Mouse (Mus musculus): ENCODE measurements around the gene Klhl25. TPM values are rescaled to one million over a fixed set of nuclear protein-coding genes. Genes with fewer than 3 reads are reported as not detected.
A peak's percentile ranks its signal among the peaks of the same experiment; 100 is the strongest.
"Not testable (repeated sequence)": the region's sequence is repeated elsewhere in the genome, so short reads cannot be mapped to it uniquely, and the experiment has no call there.

Klhl25 gene
- 10 to 100 TPM; 21.0 to 22.4 TPM for total RNA-seq (2021)
- long read RNA-seq, experiment 1, transcript Klhl25-202 (3 exons, 3,403 nt) = major isoform, 25 of 55 reads
- long read RNA-seq, experiment 1, transcript Klhl25-201 (3 exons, 3,385 nt) = minor isoform, 8 of 55 reads
- long read RNA-seq, experiment 1, partial matches to known transcripts = 14 of 55 reads
- long read RNA-seq, experiment 1, other reads (novel, unspliced or antisense) = 2 of 55 reads
- long read RNA-seq, experiment 2, transcript Klhl25-202 (3 exons, 3,403 nt) = major isoform, 17 of 31 reads
- long read RNA-seq, experiment 2, transcript Klhl25-201 (3 exons, 3,385 nt) = minor isoform, 5 of 31 reads
- long read RNA-seq, experiment 2, partial matches to known transcripts = 3 of 31 reads
- long read RNA-seq, experiment 2, other reads (novel, unspliced or antisense) = 5 of 31 reads

DNA sequence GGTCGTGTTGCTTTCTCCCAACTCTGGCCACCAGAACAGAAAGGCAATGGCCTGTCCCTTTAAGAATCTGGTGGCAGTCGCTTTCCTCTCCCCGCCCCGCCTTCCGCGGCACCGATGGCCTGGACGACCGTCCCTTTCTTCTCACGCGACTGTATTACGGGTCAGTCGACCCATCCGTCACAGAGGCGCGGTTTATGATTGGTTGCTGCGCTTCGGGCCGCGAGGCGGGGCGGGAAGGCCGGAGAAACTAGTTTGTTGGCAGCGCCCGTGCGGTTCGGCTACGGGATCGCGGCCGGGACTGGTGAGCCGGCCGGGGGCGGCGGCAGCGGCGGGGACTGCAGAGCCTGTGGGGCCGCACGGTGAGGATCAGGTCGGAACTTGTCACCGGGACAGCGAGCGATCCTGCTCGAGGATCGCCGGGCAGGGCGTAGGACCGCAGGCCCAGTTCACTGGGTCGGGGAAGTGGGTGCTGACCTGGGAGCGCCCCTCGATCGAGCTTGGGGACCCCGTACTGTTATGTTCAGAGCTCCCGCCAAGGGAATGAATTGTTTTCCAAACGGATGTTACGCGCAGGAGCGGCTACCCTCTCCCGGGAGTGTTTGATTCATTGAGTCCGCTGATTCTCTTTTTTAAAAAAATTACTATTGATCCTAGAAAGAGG is at the start of gene Klhl25:
Gene Klhl25, plus strand, starts transcription at position 196 of the 661 bp plus-strand sequence.
- DNase-seq = peak; percentile 98

DNA sequence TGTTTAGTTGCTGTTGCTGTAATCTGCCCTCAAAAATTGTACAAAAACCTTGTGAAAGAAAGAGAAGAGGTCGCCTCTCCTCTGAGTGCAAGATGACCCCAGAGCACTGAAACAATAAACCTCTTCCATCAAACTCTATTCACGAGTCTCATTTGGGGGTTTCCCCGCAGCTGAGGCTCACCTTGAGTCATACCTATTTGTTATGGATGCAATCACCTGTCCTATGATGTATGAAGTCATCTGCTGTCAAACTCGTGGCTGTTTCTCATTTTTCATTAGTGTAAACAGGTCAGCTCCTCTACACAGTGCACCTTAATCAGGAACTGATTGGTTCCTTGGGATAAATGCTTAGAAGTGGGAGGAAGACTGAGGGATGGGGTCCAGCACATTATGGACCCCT is 47.6 kb upstream of the Klhl25 start:
- no peak for DNase-seq

DNA sequence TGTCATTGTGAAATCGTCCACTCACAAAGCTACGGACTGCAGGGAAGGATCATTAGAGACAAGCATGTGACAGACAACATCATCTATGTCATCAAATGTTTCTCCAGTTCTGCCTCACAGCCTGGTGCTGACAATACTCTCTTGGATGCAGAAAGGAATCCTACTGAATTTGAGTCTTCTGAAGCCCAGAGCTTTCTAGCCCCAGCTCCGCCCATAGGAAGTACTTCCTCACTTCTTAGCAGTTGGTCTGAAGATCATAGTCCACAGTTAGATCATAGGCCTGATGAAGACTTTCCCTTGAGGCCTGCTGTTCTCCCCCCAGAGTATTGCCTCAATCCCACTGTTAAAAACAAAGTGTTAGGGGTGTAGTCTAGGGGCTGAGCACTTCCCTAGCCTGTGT is 47.1 kb upstream of the Klhl25 start:
- no peak for DNase-seq

DNA sequence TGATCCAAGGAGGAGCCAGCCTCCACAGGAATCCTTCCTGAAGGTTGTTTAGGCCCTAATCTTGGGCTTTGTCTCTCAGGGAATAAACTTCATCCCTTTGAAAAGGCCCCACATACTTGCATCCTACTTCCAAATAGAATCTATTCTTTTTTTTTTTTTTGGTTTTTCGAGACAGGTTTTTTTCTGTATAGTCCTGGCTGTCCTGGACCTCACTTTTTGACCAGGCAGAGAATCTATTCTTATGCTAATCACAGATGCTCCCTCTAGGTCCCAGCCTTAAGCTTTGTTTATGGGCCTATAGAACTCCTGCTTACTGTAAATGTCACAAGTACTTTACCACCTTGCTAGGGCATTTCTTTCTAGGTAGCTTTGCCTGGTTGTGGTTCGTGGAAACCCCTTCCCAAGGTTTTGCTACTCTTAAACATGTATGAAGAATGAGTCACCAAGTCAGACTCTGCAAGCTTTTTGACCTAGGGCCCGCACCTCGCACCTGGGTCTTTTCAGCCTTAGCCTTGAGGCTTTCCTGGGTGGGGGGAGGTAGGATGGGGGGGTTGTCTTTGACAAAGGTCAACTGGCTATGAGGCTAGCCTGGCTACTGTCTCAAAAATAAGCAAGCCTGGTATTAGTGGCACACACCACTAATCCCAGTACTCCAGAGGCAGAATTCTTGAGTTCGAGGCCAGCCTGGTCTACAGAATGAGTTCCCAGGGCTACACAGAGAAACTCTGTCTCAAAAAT is 46.3 kb upstream of the Klhl25 start:
- DNase-seq = no peak

GRCm38 (mm10) chr7:75802887-75803286 is 45.2 kb upstream of the Klhl25 start:
- no peak for DNase-seq

DNA sequence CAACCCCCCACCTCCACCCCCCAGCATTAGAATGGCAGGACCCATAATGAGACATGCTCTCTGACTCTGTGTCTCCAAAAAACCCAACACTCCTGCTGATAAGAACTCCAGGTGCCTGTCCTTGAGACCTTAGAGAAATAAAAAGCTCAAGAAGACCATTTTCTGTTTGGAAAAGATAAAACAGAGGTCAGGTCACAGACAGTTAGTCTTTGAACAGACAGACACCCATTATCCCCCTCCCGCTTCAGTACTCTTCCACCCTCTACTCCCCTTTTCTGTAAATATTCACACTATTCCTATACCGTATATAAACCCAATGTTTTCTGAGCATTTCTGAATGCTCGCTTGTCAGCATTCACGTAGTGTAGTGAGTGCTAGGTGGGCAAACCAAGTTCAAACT is 41.9 kb upstream of the Klhl25 start:
- DNase-seq = no peak

DNA sequence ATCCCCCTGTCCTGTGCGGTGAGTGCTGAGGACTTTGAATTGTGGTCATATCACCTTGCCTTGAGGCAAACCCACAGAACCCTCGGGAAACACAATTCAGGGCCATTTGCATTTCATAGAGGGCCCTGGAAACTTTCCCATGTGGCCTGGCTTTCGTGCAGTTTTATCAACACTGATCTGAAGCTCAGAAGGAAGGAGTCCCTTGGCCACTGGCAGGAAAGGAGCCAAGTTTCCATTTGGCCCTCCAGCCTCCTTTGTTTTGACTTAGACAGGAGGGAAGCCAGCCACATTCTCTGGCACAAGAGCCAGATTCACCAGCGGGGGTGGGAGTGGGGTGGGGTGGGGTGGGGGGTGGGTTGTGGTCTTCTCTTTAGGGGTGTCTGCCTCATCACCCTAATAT is 41.4 kb upstream of the Klhl25 start:
- peak; percentile 73 for DNase-seq

DNA sequence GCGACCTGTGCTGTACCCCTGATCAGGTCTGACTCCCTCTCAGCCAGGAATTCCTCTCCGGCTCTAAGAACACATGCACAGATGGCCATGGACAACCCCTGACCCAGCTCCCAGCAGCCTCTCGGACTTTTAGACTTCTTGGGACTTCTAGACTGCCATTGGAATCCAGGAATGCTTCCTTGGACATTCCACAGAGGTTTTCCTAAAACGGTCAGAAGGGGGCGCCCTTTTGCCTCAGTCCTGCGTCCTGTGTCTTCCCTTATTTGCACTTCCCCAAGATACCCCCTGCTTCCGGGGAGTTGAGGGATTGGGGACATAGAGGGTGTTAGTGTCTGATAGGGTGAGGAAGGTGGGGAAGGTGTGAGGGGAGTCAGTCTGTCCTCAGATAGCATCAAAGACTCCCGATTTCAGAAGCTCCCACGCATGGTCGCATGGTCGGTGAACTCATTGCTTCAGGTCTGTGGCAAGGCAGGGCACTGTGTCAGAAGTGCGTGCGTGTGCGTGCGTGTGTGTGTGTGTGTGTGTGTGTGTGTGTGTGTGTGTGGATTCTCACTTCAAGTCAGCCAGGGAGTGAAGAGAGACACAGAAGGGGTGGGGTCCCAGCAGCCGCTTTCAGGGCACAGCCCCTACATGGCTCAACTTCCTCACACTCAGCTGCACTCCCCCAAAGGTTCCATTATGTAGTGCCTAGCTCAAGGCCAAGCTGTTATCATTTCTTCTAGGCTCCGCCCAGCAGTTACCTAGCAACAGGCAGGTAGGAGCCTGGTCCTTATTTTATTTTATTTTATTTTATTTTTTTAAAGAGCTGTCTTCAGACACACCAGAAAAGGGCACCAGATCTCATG is 40.4 kb upstream of the Klhl25 start:
- peak; percentile 55 for DNase-seq

DNA sequence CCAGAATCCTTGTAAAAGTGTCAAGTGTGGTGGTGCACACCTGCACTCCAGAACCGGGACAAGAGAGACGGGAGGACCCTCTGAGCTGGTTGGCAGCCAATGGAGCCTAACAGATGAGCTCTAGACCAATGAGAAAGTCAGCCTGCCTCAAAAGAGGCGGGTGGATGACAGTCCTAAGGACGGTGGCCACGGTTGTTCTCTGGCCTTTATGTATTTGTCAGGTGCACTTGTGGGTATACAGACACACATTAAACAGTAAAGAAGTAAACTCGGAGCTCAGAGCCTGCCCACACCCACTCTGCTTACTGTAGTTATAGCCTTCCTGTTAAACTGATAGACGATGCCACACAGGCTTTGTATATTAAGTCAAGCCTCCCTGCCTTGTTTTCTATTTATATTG is 27.4 kb upstream of the Klhl25 start:
- DNase-seq = no peak

DNA sequence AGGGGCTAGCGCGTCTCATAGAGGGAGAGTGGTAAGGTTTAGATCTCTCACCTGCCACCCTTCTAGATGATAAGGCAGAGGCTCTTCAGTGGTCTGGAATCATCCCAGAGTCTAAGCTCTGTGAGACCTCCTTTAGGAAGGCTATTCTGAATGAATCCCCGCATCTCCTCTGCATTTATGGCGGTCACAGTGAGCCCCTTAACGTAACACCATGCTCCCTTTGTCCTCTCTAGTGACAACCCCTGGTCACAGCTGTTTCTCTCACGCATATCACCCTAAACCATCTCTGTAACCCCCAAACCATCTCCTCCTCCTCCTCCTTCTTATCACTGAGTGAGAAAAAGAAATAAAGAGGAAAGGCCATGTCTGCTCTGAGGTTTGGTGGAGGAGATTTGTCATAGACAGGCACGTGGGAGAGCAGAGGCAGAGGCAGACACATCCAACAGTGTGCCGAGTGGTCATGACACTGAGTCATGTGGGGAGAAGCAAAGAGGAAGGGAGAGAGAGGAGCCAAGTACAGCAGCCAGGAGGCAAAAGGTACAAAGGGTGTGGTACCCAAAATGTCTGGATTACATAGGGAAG is 25.9 kb upstream of the Klhl25 start:
- DNase-seq = no peak

DNA sequence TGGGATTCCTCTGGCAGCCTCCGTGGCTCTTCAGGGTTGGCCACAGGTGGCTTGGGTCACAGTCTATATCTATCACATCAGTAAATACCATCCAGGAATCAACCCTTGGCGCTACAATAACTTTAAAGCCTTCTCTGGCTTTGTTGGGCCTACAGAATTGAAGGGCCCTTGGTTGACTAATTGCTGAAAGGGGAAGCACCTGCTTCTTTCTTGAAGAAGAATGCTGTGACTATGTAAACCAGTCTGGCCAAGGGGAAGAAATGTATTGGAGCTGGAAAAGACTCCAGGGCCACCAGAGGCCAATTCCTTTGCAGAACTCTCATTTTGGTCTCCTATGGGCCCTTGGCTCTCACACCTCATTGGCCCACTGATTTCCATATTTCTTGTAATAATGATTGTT is 25.0 kb upstream of the Klhl25 start:
- no peak for DNase-seq

DNA sequence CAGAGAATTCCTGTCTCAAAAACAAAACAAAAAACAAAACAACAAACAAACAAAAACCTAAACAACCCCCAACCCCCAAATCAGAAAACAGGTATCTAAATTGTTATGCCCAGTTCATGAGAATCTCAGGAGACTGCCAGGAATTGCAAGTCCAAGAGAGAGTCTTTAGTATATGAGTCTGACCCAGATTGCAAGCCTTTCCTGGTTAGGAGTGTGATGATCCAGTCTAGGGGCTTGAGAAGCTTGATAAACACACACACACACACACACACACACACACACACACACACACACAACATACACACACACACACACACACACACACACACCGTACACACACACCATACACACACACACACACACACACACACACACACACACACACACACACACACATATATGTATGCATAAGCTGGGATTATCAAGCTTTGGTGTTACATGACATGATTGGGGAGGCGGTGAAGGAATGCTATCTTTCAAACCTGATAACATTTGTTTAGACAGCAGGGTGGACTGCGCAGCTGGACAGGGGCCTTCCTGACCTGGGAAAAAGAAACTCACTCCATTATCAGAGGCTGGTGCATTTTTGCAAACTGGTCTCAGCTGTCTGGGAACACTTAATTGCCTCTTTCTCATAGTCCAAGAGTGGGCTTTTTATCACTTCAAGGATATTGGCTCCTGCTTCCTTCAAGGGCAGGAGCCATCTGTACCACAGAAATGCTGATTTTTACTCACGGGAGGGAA is 21.6 kb upstream of the Klhl25 start:
- no peak for DNase-seq

DNA sequence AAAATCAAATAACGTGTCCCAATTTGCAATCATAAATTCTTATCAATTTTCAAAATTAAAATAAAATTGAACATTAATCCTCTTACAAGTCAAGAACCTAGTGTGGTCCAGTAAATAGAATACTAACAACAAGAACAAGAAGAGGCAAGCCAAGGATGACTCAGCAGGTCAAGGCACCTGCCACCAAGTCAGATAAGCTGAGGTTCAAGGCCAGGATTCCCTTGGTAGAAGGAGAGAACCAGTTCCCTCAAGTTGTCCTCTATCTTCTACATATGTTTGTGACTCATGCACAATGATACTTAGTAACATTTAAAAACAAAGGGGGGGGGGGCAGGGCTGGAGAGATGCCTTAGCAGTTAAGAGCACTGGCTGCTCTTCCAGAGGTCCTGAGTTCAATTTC is 20.8 kb upstream of the Klhl25 start:
- DNase-seq = peak; percentile 40

DNA sequence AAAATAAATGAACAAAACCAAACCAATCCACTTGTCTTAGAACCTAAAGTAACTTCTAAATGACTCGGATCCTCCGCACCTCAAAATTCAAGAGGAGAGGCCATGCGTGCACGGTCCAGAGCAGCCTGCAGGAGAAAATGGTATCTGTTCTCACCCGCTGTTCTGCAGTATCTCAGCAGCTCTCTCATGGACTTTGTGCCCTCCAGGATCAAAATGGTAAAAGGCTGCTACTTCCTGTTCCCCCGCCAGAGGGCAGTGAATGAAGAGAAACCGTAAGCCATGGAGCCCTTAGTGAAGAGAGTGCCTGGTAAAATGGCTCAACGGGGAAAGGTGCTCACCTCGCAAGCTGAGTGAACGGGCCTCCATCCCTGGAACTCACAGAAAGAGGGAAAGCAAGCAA is 20.3 kb upstream of the Klhl25 start:
- DNase-seq = peak; percentile 77

DNA sequence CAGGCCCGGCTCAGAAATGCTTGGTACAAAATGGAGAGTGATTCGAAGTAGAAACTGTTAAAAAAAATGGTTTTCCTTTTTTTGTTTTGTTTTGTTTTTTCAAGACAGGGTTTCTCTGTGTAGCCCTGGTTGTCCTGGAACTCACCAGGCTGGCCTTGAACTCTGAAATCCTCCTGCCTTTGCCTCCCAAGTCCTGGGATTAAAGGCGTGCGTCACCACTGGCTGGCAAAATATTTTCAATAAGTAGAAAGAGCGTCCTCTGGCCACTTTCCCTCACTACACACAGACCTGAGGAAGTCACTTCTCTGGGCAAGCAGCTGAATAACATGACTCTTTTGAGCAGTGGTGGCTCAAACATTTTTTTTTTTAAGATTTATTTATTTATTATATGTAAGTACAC is 19.6 kb upstream of the Klhl25 start:
- no peak for DNase-seq

DNA sequence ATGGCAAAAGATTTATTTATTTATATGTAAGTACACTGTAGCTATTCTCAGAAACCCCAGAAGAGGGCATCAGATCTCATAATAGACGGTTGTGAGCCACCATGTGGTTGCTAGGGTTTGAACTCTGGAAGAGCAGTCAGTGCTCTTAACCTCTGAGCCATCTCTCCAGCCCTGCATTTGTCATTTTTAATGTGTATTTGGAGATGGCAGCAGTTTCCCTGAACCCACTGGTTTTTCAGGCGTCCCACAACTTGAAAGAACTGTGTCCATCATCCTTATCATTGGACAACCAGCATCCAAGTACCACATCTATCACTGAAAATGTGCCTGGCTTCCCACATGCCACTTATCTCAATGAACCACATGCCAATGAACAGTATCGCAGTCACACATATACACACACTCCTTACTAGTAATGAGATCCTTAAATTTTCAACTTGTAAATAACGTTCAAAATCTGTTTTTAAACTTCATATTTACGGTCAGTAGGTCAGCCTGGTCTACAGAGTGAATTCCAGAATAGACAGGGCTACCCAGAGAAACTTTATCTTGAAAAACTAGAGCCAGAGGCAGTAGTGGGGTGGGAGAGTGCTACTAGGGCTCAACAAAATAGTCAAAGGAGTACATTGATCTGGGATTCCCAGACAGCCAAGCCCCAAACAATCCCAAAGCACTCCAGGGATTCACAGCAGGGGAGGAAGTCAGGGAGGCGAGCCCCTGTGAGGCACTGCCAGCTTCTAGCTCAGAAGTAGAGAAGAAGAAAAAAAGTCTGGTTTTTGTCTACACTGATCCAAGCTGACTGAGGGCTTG is 17.7 kb upstream of the Klhl25 start:
- no peak for DNase-seq

DNA sequence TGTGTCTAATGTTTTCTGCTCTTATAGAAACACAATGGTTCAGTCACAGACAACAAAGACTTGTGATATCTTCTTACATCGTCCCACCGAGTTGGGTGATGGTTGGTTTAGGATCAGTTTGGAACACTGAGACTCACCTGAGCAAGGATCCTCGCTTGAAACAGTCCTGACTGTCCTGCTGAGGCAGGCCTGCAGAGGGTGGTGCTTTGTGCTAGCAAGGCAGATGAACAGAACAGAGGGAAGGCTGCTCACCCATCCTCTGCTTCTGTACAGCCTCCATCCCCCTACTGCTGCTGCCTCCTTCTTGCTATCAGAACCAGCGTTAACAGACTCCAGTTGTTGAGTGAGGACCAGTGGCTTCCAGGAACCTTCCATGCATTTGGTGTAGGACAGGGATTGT is 14.2 kb upstream of the Klhl25 start:
- DNase-seq = not testable (repeated sequence)

DNA sequence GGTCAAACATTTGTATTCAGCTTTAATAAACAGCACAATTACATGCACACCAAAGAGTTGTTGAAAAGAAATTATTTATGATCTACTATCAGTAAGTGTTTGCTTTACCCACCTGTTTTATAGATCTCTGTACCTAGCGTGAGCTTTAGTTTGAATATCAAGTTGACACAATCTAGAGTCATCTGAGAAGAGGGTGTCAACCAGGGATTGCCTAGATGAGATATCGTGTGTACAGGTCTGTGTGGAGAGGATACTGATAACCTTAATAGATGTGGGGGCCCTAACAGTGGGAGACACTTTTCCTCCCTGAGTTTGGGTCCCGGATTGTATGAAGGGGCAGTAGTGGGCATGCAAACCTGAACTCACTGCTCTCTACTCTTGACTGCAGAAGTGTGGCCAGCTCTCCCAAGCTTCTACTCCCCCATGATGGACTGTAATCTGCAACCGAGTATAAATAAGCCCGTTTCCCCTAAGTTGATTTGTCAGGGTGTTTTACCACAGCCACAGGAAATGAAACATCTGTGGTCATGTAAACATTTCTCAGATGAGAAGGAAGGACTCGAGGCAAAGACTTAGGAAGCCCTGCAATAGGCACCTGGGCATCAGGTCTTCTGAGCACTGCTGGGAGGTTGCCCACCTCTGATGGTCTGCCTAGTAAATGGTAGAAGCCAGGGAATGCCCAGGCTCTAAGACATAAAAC is 13.0 kb upstream of the Klhl25 start:
- DNase-seq = not testable (repeated sequence)

- DNase-seq = no peak
Observed at GRCm38 (mm10) chr7:75840071-75840470, 8.0 kb upstream of the Klhl25 start.

GRCm38 (mm10) chr7:75842306-75842705 is 5.8 kb upstream of the Klhl25 start:
- DNase-seq = no peak

All from adrenal gland, postnatal 10 days (tissue).